Mouse (Mus musculus) ovary, adult 18-20 months (tissue): ENCODE measurements around the gene Lct.
"Not testable (repeated sequence)": the region's sequence is repeated elsewhere in the genome, so short reads cannot be mapped to it uniquely, and the experiment has no call there.

Experiments
- DNase-seq: peaks from one replicate; pipeline ENCODE4 v3.0.0; 2022; ENCODE audit warnings: low spot score, mixed read lengths

The Lct gene

DNA sequence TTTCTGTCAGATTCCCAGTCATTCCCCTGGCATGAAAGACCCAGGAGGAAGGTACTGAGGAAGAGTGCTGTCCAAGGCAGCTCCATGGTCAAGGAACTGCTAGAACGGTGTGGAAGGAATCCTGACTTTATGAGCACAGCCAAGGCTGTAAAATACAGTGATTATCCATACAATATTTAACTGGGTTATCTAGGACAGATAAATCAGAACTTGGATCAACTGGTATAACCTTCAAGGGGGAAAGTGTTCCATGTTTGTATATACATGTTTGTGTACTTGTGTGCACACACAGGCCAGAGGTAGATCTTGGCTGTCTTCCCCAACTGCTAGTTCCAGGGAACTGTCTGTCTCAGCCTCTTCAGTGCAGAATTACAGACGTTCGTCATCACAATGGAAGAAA is at the start of gene Lct:
Gene Lct (minus strand): TSS at position 101 of the 400 bp plus-strand sequence.
- no peak for DNase-seq

- DNase-seq: no peak
Observed at GRCm38 (mm10) chr1:128376841-128377240, 48.7 kb upstream of the Lct start.

DNA sequence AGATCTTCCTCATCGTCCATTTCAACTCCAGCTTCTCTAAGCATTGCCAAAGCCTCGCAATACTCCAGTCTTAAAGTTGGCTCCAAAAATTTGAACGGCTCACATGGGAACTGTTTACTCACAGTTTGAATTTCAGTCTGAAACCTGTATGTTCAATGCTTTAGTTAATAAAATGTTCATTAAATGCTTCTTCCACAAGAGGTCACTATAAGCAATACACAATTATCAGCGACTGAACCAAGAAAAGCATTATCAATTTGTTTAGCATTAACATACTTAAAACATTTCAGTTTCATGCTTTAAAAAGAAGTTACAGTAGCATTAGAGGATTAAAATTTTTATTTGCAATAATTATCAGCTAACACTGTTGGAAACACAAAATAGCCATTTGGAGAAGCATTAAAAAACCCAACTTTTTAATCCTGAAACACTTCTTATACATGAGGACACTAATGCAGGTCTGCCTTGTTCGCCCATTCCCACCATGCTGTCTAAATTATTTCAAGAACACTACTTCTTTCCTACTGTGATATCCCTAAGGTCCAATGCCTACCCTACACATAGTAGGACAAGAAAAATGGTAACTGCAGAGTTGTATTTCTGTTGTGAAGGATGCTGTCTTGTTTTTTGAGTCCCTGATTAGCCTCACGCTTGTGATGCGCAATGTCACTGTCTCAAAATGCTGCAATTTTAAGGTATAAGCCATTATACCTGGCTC is 44.2 kb upstream of the Lct start:
- DNase-seq: no peak

DNA sequence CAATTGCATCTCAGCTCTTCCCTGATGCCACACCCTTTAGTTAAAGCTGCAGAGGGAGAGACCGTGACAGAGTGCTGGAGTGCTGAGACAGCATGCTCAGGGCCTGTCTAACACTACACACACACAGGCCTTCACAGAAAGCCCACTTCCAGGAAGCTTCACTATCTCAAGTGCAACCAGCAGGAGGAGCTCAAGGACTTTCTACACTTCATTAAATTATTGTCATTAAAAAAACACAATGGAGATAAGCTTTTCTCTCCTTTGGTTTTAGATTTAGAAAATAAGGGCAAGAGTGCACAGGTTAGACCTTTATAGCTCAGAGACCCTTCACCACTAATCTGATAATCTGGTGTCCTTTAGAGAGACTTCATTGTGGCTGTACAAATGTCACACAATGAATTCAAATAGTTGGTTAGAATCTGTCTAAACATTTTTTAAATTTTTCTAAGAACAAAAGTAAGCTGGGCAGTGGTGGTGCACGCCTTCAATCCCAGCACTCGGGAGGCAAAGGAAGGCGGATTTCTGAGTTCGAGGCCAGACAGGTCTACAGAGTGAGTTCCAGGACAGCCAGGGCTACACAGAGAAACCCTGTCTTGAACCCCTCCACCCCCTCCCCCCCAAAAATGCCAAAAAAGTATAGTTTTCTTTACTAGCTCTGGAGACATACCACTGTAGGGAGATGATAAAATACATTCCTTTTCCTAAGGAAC is 40.8 kb upstream of the Lct start:
- no peak for DNase-seq

DNA sequence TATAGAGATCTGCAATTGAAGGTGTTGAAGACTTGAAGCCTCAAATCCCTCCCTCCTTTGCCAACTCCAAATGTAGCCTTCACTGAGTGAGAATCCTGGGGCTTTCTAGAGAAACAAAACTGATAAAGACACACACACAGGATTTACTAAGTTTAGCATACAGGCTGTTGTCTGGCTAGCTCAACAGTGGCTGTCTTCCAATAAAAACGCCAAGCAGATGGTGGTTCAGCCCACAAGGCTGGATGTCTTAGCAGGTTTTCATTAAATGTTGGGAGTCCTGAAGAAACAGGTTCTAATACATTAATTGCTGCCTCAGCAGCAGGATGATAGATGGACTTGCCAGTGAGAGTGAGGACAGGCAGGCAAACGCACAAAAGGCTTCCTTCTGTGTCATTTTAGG is 32.5 kb upstream of the Lct start:
- DNase-seq: no peak

DNA sequence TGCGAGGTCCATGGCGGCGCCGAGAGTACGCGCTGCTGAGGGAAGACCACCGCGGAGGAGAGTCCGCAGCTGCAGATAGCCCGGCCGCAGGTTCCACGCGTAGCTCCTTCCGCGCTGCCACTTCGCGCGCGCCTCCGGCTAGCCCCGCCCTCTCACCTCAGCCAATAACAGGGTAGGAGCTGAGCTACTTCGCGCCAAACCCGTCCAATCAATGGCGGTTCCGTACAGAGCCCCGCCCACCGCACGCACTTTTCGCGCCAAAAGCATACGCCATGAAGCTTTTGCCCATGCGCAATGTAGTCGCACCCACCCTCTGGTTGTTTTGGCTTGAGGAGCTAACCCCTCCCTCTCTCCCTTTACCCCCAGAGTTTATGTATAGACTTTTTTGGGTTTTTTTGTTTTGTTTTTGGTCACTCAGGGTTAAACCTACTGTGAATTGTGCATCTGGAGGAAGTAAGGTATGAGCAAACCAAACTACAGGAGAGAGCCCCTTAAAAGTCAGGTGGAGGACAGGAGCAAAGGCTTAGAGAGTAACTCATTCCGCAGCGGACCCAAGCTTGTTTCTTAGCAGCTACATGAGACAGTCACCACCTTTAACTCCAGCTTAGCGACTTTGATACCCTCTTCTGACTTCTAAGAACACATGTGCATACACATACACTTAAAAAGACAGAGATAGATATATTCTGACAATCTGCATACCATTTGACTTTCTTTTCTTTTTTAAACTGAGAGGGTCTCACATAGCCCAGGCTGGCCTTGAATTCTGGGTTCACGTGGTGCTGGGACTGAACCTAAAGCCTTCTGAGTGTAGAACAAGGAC is 31.6 kb upstream of the Lct start, which contains the start of gene Mcm6:
Gene Mcm6 (minus strand): TSS at position 111 of the 823 bp plus-strand sequence.
- peak; percentile 90 for DNase-seq

GRCm38 (mm10) chr1:128358916-128359553 is 30.9 kb upstream of the Lct start:
- DNase-seq: no peak

- DNase-seq: peak; percentile 48
Observed at GRCm38 (mm10) chr1:128358276-128358675, 30.2 kb upstream of the Lct start.

DNA sequence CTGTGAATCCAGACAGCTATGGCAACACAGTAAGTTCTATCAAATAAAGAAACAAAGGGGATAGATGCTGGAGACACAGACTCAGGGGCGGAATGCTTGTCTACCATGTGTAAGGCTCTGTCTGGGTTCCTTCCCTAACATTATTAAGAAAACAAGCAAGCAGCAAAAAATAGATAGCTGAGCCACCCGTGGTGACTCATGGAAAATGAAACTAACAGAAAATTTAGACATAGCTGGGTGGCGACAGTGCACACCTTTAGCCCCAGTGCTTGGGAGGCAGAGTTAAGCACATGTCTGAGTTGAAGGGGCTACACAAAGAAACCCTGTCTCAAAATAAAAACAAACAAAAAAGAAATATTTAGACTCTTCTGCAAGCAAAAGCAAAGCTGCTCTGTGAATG is 29.3 kb upstream of the Lct start:
- no peak for DNase-seq

DNA sequence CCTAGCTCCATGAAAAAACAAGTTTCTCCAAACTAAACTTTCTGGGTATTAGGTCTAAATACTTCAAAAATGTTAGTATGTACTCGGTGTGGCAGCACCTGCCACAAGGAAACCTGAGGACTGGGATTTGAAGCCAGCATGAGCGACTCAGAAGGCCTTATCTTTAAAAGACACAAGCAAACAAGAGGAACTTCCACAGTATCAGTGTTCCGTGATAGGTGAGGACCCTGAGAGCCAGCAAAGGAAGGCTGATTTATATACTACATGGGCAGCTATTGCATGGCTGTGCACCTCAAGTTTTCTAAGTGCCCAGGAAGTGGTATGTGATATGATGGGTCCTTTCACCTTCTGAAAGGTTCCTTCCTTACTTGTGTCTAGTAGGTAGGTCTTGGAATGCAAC is 25.0 kb upstream of the Lct start:
- no peak for DNase-seq

GRCm38 (mm10) chr1:128344232-128344631 is 16.1 kb upstream of the Lct start:
- no peak for DNase-seq

GRCm38 (mm10) chr1:128337708-128338320 is 9.7 kb upstream of the Lct start:
- DNase-seq: no peak

DNA sequence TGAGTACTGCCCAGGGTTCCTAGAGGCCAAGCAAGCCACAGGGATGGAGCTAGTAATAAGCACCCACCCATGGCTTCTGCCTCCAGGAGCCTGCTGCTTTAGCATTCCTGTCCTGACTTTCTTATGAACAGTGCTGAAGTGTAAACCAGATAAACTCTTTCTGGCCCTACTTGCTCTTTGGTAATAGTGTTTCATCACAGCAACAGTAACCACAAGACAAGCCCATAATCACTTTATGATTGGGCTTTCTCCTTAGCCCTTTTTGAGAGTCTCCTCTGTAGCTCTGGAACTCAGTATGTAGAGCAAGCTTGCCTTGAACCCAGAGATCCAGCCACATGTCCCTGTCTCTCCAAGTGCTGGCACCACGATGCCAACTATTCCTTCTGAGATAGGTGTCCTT is 2.2 kb upstream of the Lct start:
- DNase-seq: no peak

- DNase-seq: no peak
Observed at GRCm38 (mm10) chr1:128327165-128327564, 953 bp downstream of the Lct start.

DNA sequence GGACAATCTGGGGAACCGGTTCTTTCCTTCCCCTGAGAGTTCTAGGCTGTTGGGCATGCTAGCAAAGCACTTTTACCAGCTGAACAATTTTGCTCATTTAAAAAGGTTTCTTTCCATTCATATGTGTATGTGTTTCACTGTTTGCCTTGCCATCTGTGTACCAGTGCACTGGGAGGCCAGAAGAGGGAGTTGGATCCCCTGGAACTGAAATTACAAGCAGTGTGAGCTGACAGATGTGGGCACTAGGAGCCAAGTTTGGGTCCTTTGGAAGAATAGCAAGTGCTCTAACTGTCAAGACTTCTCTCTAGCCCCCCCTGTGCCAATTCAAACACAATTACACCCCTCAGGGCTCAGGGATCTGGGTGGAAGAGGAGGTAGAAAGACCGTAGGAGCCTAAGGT is 3.3 kb downstream of the Lct start:
- DNase-seq: no peak

- no peak for DNase-seq
Observed at GRCm38 (mm10) chr1:128323026-128323643, 5.0 kb downstream of the Lct start.

GRCm38 (mm10) chr1:128319266-128319665 is 8.9 kb downstream of the Lct start:
- not testable (repeated sequence) for DNase-seq

GRCm38 (mm10) chr1:128314665-128315064 is 13.5 kb downstream of the Lct start:
- DNase-seq: no peak

- DNase-seq: no peak
Observed at GRCm38 (mm10) chr1:128309043-128309442, 19.1 kb downstream of the Lct start.

GRCm38 (mm10) chr1:128303900-128304299 is 24.2 kb downstream of the Lct start:
- DNase-seq: peak; percentile 29
